Mouse (Mus musculus) E14TG2a.4 (cell line): Measurements from ENCODE around the gene Gm20388.

Source experiments
- CTCF ChIP-seq: conservative IDR thresholded peaks from 2 replicates; pipeline ENCODE4 v1.5.1; 2014; ENCODE audit warnings: low read length
- NANOG ChIP-seq: IDR thresholded peaks from 2 replicates; pipeline ENCODE4 v1.6.1; 2014; ENCODE audit warnings: borderline replicate concordance, low read length, mixed read lengths
- POU5F1 ChIP-seq: IDR thresholded peaks from 2 replicates; pipeline ENCODE4 v1.6.1; 2014; ENCODE audit warnings: low read length, borderline replicate concordance

GRCm38 (mm10) chr8:123431616-123432365 lies 3521.2 kb downstream of the Gm20388 start:
- no peak for TF ChIP-seq CTCF
- no peak for TF ChIP-seq NANOG
- no peak for TF ChIP-seq POU5F1
